Mouse (Mus musculus): Measurements from ENCODE around the gene Zfp52.

The Zfp52 gene

GRCm38 (mm10) chr17:21535096-21536001 is at the start of gene Zfp52:
Zfp52 (plus strand) TSS chr17:21535539.
- WGBS = 2% methylated on average over 21 of the region's 21 CpGs

- WGBS = under 1% methylated on average over 34 of the region's 34 CpGs
Observed at GRCm38 (mm10) chr17:21488760-21489499, 46.4 kb upstream of the Zfp52 start, which contains the start of gene Zfp53. Zfp53 (plus strand) TSS chr17:21488998.

- 8% methylated on average over 8 of the region's 8 CpGs for WGBS
Observed at GRCm38 (mm10) chr17:21489500-21490001, 45.8 kb upstream of the Zfp52 start.

GRCm38 (mm10) chr17:21501365-21501764 is 34.0 kb upstream of the Zfp52 start:
- 85% methylated on average over 1 of the region's 1 CpGs for WGBS

- 97% methylated on average over 1 of the region's 1 CpGs for WGBS
Observed at GRCm38 (mm10) chr17:21504524-21504923, 30.8 kb upstream of the Zfp52 start.

GRCm38 (mm10) chr17:21506258-21506657 is 29.1 kb upstream of the Zfp52 start:
- 56% methylated on average over 3 of the region's 3 CpGs for WGBS

GRCm38 (mm10) chr17:21515403-21516105 is 19.8 kb upstream of the Zfp52 start:
- under 1% methylated on average over 8 of the region's 8 CpGs for WGBS

GRCm38 (mm10) chr17:21516201-21517129 is 18.9 kb upstream of the Zfp52 start:
- under 1% methylated on average over 37 of the region's 37 CpGs for WGBS

- 19% methylated on average over 4 of the region's 4 CpGs for WGBS
Observed at GRCm38 (mm10) chr17:21517130-21517671, 18.1 kb upstream of the Zfp52 start.

- WGBS = 70% methylated on average over 5 of the region's 5 CpGs
Observed at GRCm38 (mm10) chr17:21530645-21531330, 4.6 kb upstream of the Zfp52 start.

- WGBS = 30% methylated on average over 5 of the region's 5 CpGs
Observed at GRCm38 (mm10) chr17:21531621-21532020, 3.7 kb upstream of the Zfp52 start.

GRCm38 (mm10) chr17:21532101-21532951 is 3.0 kb upstream of the Zfp52 start:
- under 1% methylated on average over 54 of the region's 54 CpGs for WGBS

- WGBS = 85% methylated on average over 1 of the region's 1 CpGs
Observed at GRCm38 (mm10) chr17:21533961-21534360, 1.4 kb upstream of the Zfp52 start.

GRCm38 (mm10) chr17:21534460-21535095 is 761 bp upstream of the Zfp52 start:
- 11% methylated on average over 4 of the region's 4 CpGs for WGBS

GRCm38 (mm10) chr17:21536096-21536495 is 757 bp downstream of the Zfp52 start:
- 33% methylated on average over 7 of the region's 7 CpGs for WGBS

- 75% methylated on average over 2 of the region's 2 CpGs for WGBS
Observed at GRCm38 (mm10) chr17:21536676-21537075, 1.3 kb downstream of the Zfp52 start.

GRCm38 (mm10) chr17:21557831-21558230 is 22.5 kb downstream of the Zfp52 start:
- WGBS = 92% methylated on average over 2 of the region's 2 CpGs

- WGBS = 0% methylated on average over 5 of the region's 5 CpGs
Observed at GRCm38 (mm10) chr17:21566220-21566619, 30.9 kb downstream of the Zfp52 start.
